Mouse (Mus musculus): ENCODE data around the gene Ipo8.

- no peak for TF ChIP-seq POLR2A (IDR thresholded peaks at IDR 0.05; ENCODE audit: insufficient read depth, low read depth, low read length)
- no peak for TF ChIP-seq CTCF (IDR thresholded peaks at IDR 0.05)
These were observed 55.0 kb downstream of the Ipo8 start for GRCm38 (mm10) chr6:148776236-148776635.
